In the genomic region with DNA sequence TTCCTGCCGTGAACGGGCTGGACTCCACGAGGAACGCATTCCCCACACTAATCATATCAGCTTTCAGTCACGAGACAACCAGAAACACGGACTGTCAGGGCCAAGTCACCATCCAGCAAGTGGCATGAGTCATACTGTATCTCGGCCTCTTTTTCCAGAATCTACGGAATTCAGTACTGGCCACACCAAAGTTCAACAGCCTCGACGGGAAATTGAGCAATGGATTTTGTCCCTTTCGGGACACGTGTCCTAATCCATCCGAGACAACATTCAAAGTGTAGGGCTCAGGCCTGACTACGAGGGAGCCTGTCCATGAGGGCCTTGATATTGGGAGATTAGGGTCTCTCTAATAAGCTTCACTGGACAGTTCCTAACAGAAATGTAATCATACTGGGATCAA, we compare ENCODE assay signal across 19 mouse cellular contexts. TPM values are rescaled to one million over a fixed set of nuclear protein-coding genes. Genes with fewer than 3 reads are reported as not detected.
A peak's percentile ranks its signal among the peaks of the same experiment; 100 is the strongest.
DNase-seq lines count a peak whose midpoint lies in the region; ATAC-seq and TF ChIP-seq lines count a peak whose summit lies in the region.
"Had no signal": no experiment of that assay in that cellular context is flagged by ENCODE, and none has a peak within 500 bp of the region (broad histone marks: within the 10 kb centered on the region; RNA-seq: fewer than 3 reads in every experiment).

No protein-coding gene starts in this region.

- no peak overlapping the region for H3K4me3 ChIP-seq in gastrocnemius, adult 2 months
- H3K4me3 ChIP-seq in lung, embryonic 14.5 days (ENCODE audit: low read depth, low read length): no peak overlapping the region
- H3K4me3 ChIP-seq in lung, adult 2 months (replicated peaks; ENCODE audit: extremely low read depth, low read depth, low read length): no peak overlapping the region
- H3K4me3 ChIP-seq in intestine, embryonic 16.5 days (ENCODE audit: low read length): no peak overlapping the region
- no peak overlapping the region for H3K4me3 ChIP-seq in midbrain, embryonic 14.5 days (replicated peaks; ENCODE audit: low read depth, low read length)
- H3K4me3 ChIP-seq: embryonic facial prominence, embryonic 13.5 days; forebrain, embryonic 12.5 days; layer of hippocampus, adult 2 months; midbrain, embryonic 13.5 days; neural tube, embryonic 12.5 days had no signal

- no peaks in the 10 kb centered on the region for H3K36me3 ChIP-seq in lung, embryonic 14.5 days (ENCODE audit: insufficient read depth)
- H3K36me3 ChIP-seq in intestine, embryonic 16.5 days (ENCODE audit: control insufficient read depth, insufficient read depth, low read length): no peaks in the 10 kb centered on the region
- H3K36me3 ChIP-seq in midbrain, embryonic 14.5 days (ENCODE audit: control insufficient read depth, insufficient read depth, low read length): peaks cover 74% of the 10 kb centered on the region
- H3K36me3 ChIP-seq: G1E had no signal

- 80% methylated on average over 14 of the region's 14 CpGs for WGBS in lung, embryonic 14.5 days
- WGBS in lung, adult 2 months: 64% methylated on average over 14 of the region's 14 CpGs
- WGBS in intestine, embryonic 16.5 days: 75% methylated on average over 14 of the region's 14 CpGs
- 92% methylated on average over 14 of the region's 14 CpGs for WGBS in midbrain, embryonic 14.5 days

- H3K4me1 ChIP-seq in lung, embryonic 14.5 days (ENCODE audit: insufficient read depth): no peaks in the 10 kb centered on the region
- no peaks in the 10 kb centered on the region for H3K4me1 ChIP-seq in lung, adult 2 months (ENCODE audit: control insufficient read depth, insufficient read depth, low read length)
- H3K4me1 ChIP-seq in intestine, embryonic 16.5 days (ENCODE audit: control insufficient read depth, insufficient read depth, low read length): no peaks in the 10 kb centered on the region
- no peaks in the 10 kb centered on the region for H3K4me1 ChIP-seq in midbrain, embryonic 14.5 days (ENCODE audit: control insufficient read depth, insufficient read depth, low read length)
- H3K4me1 ChIP-seq: embryonic facial prominence, embryonic 13.5 days; forebrain, embryonic 12.5 days; neural tube, embryonic 12.5 days had no signal

- H3K9ac ChIP-seq in lung, embryonic 14.5 days: no peak overlapping the region
- no peak overlapping the region for H3K9ac ChIP-seq in intestine, embryonic 16.5 days (ENCODE audit: low read depth, low read length)
- H3K9ac ChIP-seq in midbrain, embryonic 14.5 days (replicated peaks; ENCODE audit: low read length): no peak overlapping the region
- H3K9ac ChIP-seq: embryonic facial prominence, embryonic 13.5 days; forebrain, embryonic 12.5 days; midbrain, embryonic 13.5 days; neural tube, embryonic 12.5 days had no signal

- no peaks in the 10 kb centered on the region for H3K9me3 ChIP-seq in lung, embryonic 14.5 days (ENCODE audit: low read depth, low read length)
- H3K9me3 ChIP-seq in intestine, embryonic 16.5 days (ENCODE audit: control insufficient read depth, low read length): no peaks in the 10 kb centered on the region
- H3K9me3 ChIP-seq in midbrain, embryonic 14.5 days (ENCODE audit: control insufficient read depth, low read length): no peaks in the 10 kb centered on the region
- H3K9me3 ChIP-seq: embryonic facial prominence, embryonic 13.5 days; forebrain, embryonic 12.5 days; midbrain, embryonic 13.5 days; neural tube, embryonic 12.5 days had no signal

- no peaks in the 10 kb centered on the region for H3K27me3 ChIP-seq in lung, embryonic 14.5 days (ENCODE audit: insufficient read depth, low read length)
- no peaks in the 10 kb centered on the region for H3K27me3 ChIP-seq in intestine, embryonic 16.5 days (replicated peaks; ENCODE audit: control insufficient read depth, insufficient read depth, low read length)
- no peaks in the 10 kb centered on the region for H3K27me3 ChIP-seq in midbrain, embryonic 14.5 days (ENCODE audit: control insufficient read depth, insufficient read depth, low read length)
- H3K27me3 ChIP-seq: embryonic facial prominence, embryonic 13.5 days; forebrain, embryonic 12.5 days; midbrain, embryonic 13.5 days; neural tube, embryonic 12.5 days had no signal

- peak overlapping the region; percentile 44 for H3K27ac ChIP-seq in gastrocnemius, adult 2 months
- H3K27ac ChIP-seq in lung, embryonic 14.5 days (ENCODE audit: low read depth): no peak overlapping the region
- H3K27ac ChIP-seq in intestine, embryonic 16.5 days (ENCODE audit: low read length): no peak overlapping the region
- no peak overlapping the region for H3K27ac ChIP-seq in midbrain, embryonic 14.5 days (replicated peaks; ENCODE audit: low read depth, low read length)
- H3K27ac ChIP-seq: embryonic facial prominence, embryonic 13.5 days; forebrain, embryonic 12.5 days; layer of hippocampus, adult 2 months; midbrain, embryonic 13.5 days; neural tube, embryonic 12.5 days had no signal

- 0 out of 2 replicates have a peak, but pooled peaks have one; percentile 11 for ATAC-seq in lung, embryonic 14.5 days (ENCODE audit: insufficient read depth)
- peak; percentile 82 for ATAC-seq in intestine, embryonic 16.5 days
- no peak for ATAC-seq in midbrain, embryonic 14.5 days (ENCODE audit: low FRiP score, low TSS enrichment)
- ATAC-seq: activated CD4-positive, CD25-positive, alpha-beta regulatory T cell, adult 4 months; midbrain, embryonic 13.5 days had no signal

- H3K4me2 ChIP-seq in lung, embryonic 14.5 days: no peak overlapping the region
- no peak overlapping the region for H3K4me2 ChIP-seq in intestine, embryonic 16.5 days (ENCODE audit: low read depth, low read length)
- no peak overlapping the region for H3K4me2 ChIP-seq in midbrain, embryonic 14.5 days (ENCODE audit: low read length)
- H3K4me2 ChIP-seq: embryonic facial prominence, embryonic 13.5 days; forebrain, embryonic 12.5 days; midbrain, embryonic 13.5 days; neural tube, embryonic 12.5 days had no signal

- no peak for TF ChIP-seq CTCF in gastrocnemius, adult 2 months (IDR thresholded peaks at IDR 0.05)
- no peak for TF ChIP-seq CTCF in lung, embryonic 14.5 days (IDR thresholded peaks at IDR 0.05; ENCODE audit: low read depth)
- TF ChIP-seq CTCF in lung, adult 2 months (IDR thresholded peaks at IDR 0.05; ENCODE audit: insufficient read depth, low read length): no peak

- no peak for TF ChIP-seq POLR2A in lung, adult 2 months (IDR thresholded peaks at IDR 0.05; ENCODE audit: borderline replicate concordance, extremely low read depth, low read depth, low read length)

- intact Hi-C loops in gastrocnemius, adult 2 months (cut with DNase I): loop anchor here (5.0 kb wide), 1 partner anchor 310 kb away; no protein-coding TSS in a partner anchor

- DNase-seq in gastrocnemius, adult 2 months: peak; percentile 29
- DNase-seq in gastrocnemius, adult 8-10 months (ENCODE audit: low spot score in 2 of 2): no peak
- DNase-seq in lung, embryonic 14.5 days: no peak
- no peak for DNase-seq in lung, adult 2 months
- no peak for DNase-seq in ovary, adult 18-20 months (ENCODE audit: low spot score)
- DNase-seq in midbrain, embryonic 14.5 days: no peak
- DNase-seq in frontal cortex, postnatal 14 days (ENCODE audit: low spot score in 2 of 2): no peak
- DNase-seq: B cell, adult 2 months; cerebellum, postnatal 36 days; gastrocnemius, postnatal 10 days; retina, postnatal 1 day had no signal

RNA-seq across cellular contexts. Expression of a gene that starts 57.4 kb away (rescaled TPM):
- total RNA-seq in gastrocnemius, adult 2 months (2021): 10 to 100 TPM; 18.3 to 23.5 TPM
- total RNA-seq in gastrocnemius, adult 8-10 months (2022): 10 to 100 TPM; 17.6 to 26.0 (median 20.8) TPM
- 6.7 and 7.5 TPM in 2 replicates for polyA plus RNA-seq in lung, embryonic 14.5 days (2014; fragmentation: Nextera tagmentation; extraction: Ambion mirVana)
- 5.8 and 8.4 TPM in 2 replicates for polyA plus RNA-seq in lung, adult 2 months (2012; rRNA removed)
- 10.6 and 11.2 TPM in 2 replicates for polyA plus RNA-seq in intestine, embryonic 16.5 days (2015; fragmentation: Nextera tagmentation; extraction: Ambion mirVana)
- polyA plus RNA-seq in midbrain, embryonic 14.5 days (2014; fragmentation: Nextera tagmentation; extraction: Ambion mirVana): 63.4 and 72.2 TPM in 2 replicates
- total RNA-seq: G1E had no signal
- polyA plus RNA-seq: activated CD4-positive, CD25-positive, alpha-beta regulatory T cell, adult 4 months; G1E had no signal
